Mouse (Mus musculus) MEL (cell line): ENCODE results near the gene Pla2g1b. TPM values are rescaled to one million over a fixed set of nuclear protein-coding genes. Genes with fewer than 3 reads are reported as not detected.
"Not testable (repeated sequence)": the region's sequence is repeated elsewhere in the genome, so short reads cannot be mapped to it uniquely, and the experiment has no call there.

Experiments
- DNase-seq: peaks from one replicate; pipeline ENCODE4 v3.0.0; 2011; ENCODE audit warnings: low read depth, low spot score
- H3K27ac ChIP-seq: 2 replicates; pipeline ENCODE4 v1.5.1; 2012; ENCODE audit warnings: low read depth, mild to moderate bottlenecking, control low read depth, low read length, moderate library complexity; ENCODE audit not compliant: control insufficient read depth
- H3K27me3 ChIP-seq, 2 experiments: fragments of 150-350 bp in 1 of 2; sonication (generic) in 1 of 2; 2 replicates each; pipeline ENCODE4 v1.6.1; 2012; ENCODE audit warnings: low read length in 2 of 2, mild to moderate bottlenecking in 2 of 2, improper control_type of control experiment in 1 of 2, moderate library complexity in 1 of 2; ENCODE audit not compliant: insufficient read depth in 2 of 2, control insufficient read depth in 1 of 2
- H3K36me3 ChIP-seq, 2 experiments: 2 replicates each; pipeline ENCODE4 v1.6.1; 2012 to 2014; ENCODE audit warnings: low read length in 2 of 2, improper control_type of control experiment in 1 of 2, inconsistent platforms in 1 of 2, mild to moderate bottlenecking in 1 of 2; ENCODE audit not compliant: insufficient read depth in 2 of 2, control insufficient read depth in 1 of 2
- H3K4me1 ChIP-seq, 2 experiments: fragments of 150-350 bp in 1 of 2; sonication (generic) in 1 of 2; 2 replicates each; pipeline ENCODE4 v1.6.1; 2012; ENCODE audit warnings: low read length in 2 of 2, improper control_type of control experiment in 1 of 2, mild to moderate bottlenecking in 1 of 2; ENCODE audit not compliant: insufficient read depth in 2 of 2, control insufficient read depth in 1 of 2
- H3K4me3 ChIP-seq, 2 experiments: fragments of 150-350 bp in 1 of 2; sonication (generic) in 1 of 2; 2 replicates each; pipeline ENCODE4 v1.5.1; 2012; ENCODE audit warnings: low read depth in 2 of 2, low read length in 2 of 2, mild to moderate bottlenecking in 2 of 2, moderate library complexity in 2 of 2, control low read depth in 1 of 2, improper control_type of control experiment in 1 of 2; ENCODE audit not compliant: control insufficient read depth in 1 of 2, insufficient read depth in 1 of 2
- H3K79me2 ChIP-seq: 2 replicates; pipeline ENCODE4 v1.6.1; 2012; ENCODE audit warnings: mild to moderate bottlenecking, low read length, moderate library complexity; ENCODE audit not compliant: control insufficient read depth, poor library complexity, insufficient read depth
- H3K9ac ChIP-seq: 2 replicates; pipeline ENCODE4 v1.6.1; 2012; ENCODE audit warnings: low read depth, mild to moderate bottlenecking, control low read depth, low read length, moderate library complexity; ENCODE audit not compliant: control insufficient read depth, poor library complexity, severe bottlenecking
- H3K9me3 ChIP-seq: fragments of 150-350 bp; sonication (generic); replicated peaks from 2 replicates; pipeline ENCODE4 v1.6.1; 2012; ENCODE audit warnings: mild to moderate bottlenecking, low read length, improper control_type of control experiment, moderate library complexity; ENCODE audit not compliant: insufficient read depth
- CTCF ChIP-seq, 3 experiments: IDR thresholded peaks in 2 of 3; conservative IDR thresholded peaks in 1 of 3; 2 replicates each; pipeline ENCODE4 v1.5.1; 2011 to 2012; ENCODE audit warnings: low read length in 3 of 3, low read depth in 2 of 3, mild to moderate bottlenecking in 2 of 3, improper control_type of control experiment in 1 of 3, inconsistent platforms in 1 of 3, mixed read lengths in 1 of 3, moderate library complexity in 1 of 3; ENCODE audit not compliant: control insufficient read depth in 1 of 3, insufficient read depth in 1 of 3, poor library complexity in 1 of 3, severe bottlenecking in 1 of 3
- ETS1 ChIP-seq: IDR thresholded peaks from 2 replicates; pipeline ENCODE4 v1.6.1; 2012; ENCODE audit warnings: low read depth, mild to moderate bottlenecking, inconsistent platforms, low read length, improper control_type of control experiment, moderate library complexity
- GABPA ChIP-seq: IDR thresholded peaks from 2 replicates; pipeline ENCODE4 v1.6.1; 2012; ENCODE audit warnings: low read depth, mild to moderate bottlenecking, inconsistent platforms, low read length, improper control_type of control experiment, moderate library complexity
- HCFC1 ChIP-seq: IDR thresholded peaks from 2 replicates; pipeline ENCODE4 v1.6.1; 2012; ENCODE audit warnings: low read depth, mild to moderate bottlenecking, inconsistent platforms, low read length, improper control_type of control experiment, moderate library complexity
- MAFK ChIP-seq: IDR thresholded peaks from 2 replicates; pipeline ENCODE4 v1.6.1; 2011; ENCODE audit warnings: low read depth, mild to moderate bottlenecking, low read length, improper control_type of control experiment, borderline replicate concordance
- MYC ChIP-seq: IDR thresholded peaks from 2 replicates; pipeline ENCODE4 v1.6.1; 2011; ENCODE audit warnings: low read depth, mild to moderate bottlenecking, low read length, improper control_type of control experiment, moderate library complexity
- POLR2A ChIP-seq, 2 experiments: IDR thresholded peaks; 2 replicates each; pipeline ENCODE4 v1.6.1; 2011 to 2012; ENCODE audit warnings: low read length in 2 of 2, mild to moderate bottlenecking in 2 of 2, control low read depth in 1 of 2, improper control_type of control experiment in 1 of 2, low read depth in 1 of 2, moderate library complexity in 1 of 2; ENCODE audit not compliant: control insufficient read depth in 1 of 2, insufficient read depth in 1 of 2, poor library complexity in 1 of 2
- RAD21 ChIP-seq: IDR thresholded peaks from 2 replicates; pipeline ENCODE4 v1.6.1; 2011; ENCODE audit warnings: mild to moderate bottlenecking, low read depth, low read length, improper control_type of control experiment
- SIN3A ChIP-seq: IDR thresholded peaks from 2 replicates; pipeline ENCODE4 v1.6.1; 2012; ENCODE audit warnings: low read length, improper control_type of control experiment, inconsistent platforms
- SMC3 ChIP-seq: IDR thresholded peaks from 2 replicates; pipeline ENCODE4 v1.6.1; 2011; ENCODE audit warnings: low read depth, low read length, improper control_type of control experiment
- TAL1 ChIP-seq: IDR thresholded peaks from 2 replicates; pipeline ENCODE4 v1.6.1; 2012; ENCODE audit warnings: mild to moderate bottlenecking, inconsistent platforms, low read length, moderate library complexity, mixed read lengths
- TCF12 ChIP-seq: IDR thresholded peaks from 2 replicates; pipeline ENCODE4 v1.6.1; 2014; ENCODE audit warnings: low read depth, mild to moderate bottlenecking, inconsistent platforms, low read length, improper control_type of control experiment, moderate library complexity
- ZC3H11A ChIP-seq: IDR thresholded peaks from 2 replicates; pipeline ENCODE4 v1.6.1; 2012; ENCODE audit warnings: low read depth, mild to moderate bottlenecking, inconsistent platforms, low read length, improper control_type of control experiment
- ZMIZ1 ChIP-seq: IDR thresholded peaks from 2 replicates; pipeline ENCODE4 v1.6.1; 2012; ENCODE audit warnings: low read depth, mild to moderate bottlenecking, inconsistent platforms, low read length, improper control_type of control experiment, moderate library complexity
- ZNF384 ChIP-seq: IDR thresholded peaks from 2 replicates; pipeline ENCODE4 v1.6.1; 2012; ENCODE audit warnings: low read depth, mild to moderate bottlenecking, inconsistent platforms, low read length, improper control_type of control experiment
- polyA plus RNA-seq, 2 experiments: library from polyadenylated mRNA; stranded (reverse) in 1 of 2; unstranded in 1 of 2; fragments of >175 nt in 1 of 2; fragments of >200 nt in 1 of 2; gene quantifications; 2 replicates each; pipeline versions ENCODE4 v1.2.1 to v1.2.4; 2012; ENCODE audit warnings: low replicate concordance in 2 of 2, low read depth in 1 of 2; ENCODE audit not compliant: insufficient read length in 2 of 2, insufficient read depth in 1 of 2, missing spikeins in 1 of 2
- total RNA-seq: library from RNA; depleted of rRNA; stranded (reverse); fragments of 300-350 nt; gene quantifications from 2 replicates; pipeline ENCODE4 v1.2.3, GENCODE M21; 2012

Pla2g1b gene
- total and polyA plus RNA-seq, 3 experiments: 0.58 to 6.6 TPM; not detected in 1

- Histone ChIP-seq H3K9me3 (no peaks in the 10 kb centered on the region), H3K79me2 (no peaks in the 10 kb centered on the region), H3K9ac (no peak overlapping the region), H3K4me1 (no peaks in the 10 kb centered on the region), H3K27me3 (no peaks in the 10 kb centered on the region), H3K4me3 (no peak overlapping the region), H3K36me3 (no peaks in the 10 kb centered on the region), H3K27ac (no peak overlapping the region)
- peak; percentile 77 for DNase-seq
- TF ChIP-seq ZNF384: no peak
- TF ChIP-seq TAL1: no peak
- TF ChIP-seq POLR2A (IDR thresholded peaks at IDR 0.05; ENCODE audit: control insufficient read depth in 1 of 2, insufficient read depth in 1 of 2, low read depth in 1 of 2, low read length in 2 of 2, poor library complexity in 1 of 2): no peak
- TF ChIP-seq MYC: no peak
- TF ChIP-seq ETS1: no peak
- peak; percentile 83 for TF ChIP-seq SMC3
- TF ChIP-seq TCF12: no peak
- peak; percentile 72 for TF ChIP-seq ZC3H11A
- no peak for TF ChIP-seq HCFC1
- TF ChIP-seq MAFK: no peak
- TF ChIP-seq GABPA: no peak
- 0 out of 2 replicates have a peak, but pooled peaks have one; percentile 26 for TF ChIP-seq SIN3A
- TF ChIP-seq ZMIZ1: no peak
- TF ChIP-seq RAD21: peak; percentile 85
- TF ChIP-seq CTCF (IDR thresholded peaks at IDR 0.05 in 2 of 3, conservative IDR thresholded peaks at IDR 0.05 in 1 of 3; ENCODE audit: control insufficient read depth in 1 of 3, insufficient read depth in 1 of 3, low read depth in 2 of 3, low read length in 3 of 3, poor library complexity in 1 of 3, severe bottlenecking in 1 of 3): peak; percentile 86 to 92 (median 91)
Observed at GRCm38 (mm10) chr5:115441205-115441849, 24.7 kb upstream of the Pla2g1b start.

GRCm38 (mm10) chr5:115442663-115443062, 23.4 kb upstream of the Pla2g1b start:
- TF ChIP-seq SMC3 (peak; percentile 69), CTCF (IDR thresholded peaks at IDR 0.05 in 2 of 3, conservative IDR thresholded peaks at IDR 0.05 in 1 of 3; ENCODE audit: control insufficient read depth in 1 of 3, insufficient read depth in 1 of 3, low read depth in 2 of 3, low read length in 3 of 3, poor library complexity in 1 of 3, severe bottlenecking in 1 of 3) (peak; percentile 68 to 75 (median 72)), ZC3H11A (peak; percentile 62), SIN3A (peak; percentile 27; the same call in 1 of the 2 replicates), RAD21 (peak; percentile 68)
- TF ChIP-seq, all 39 proteins: peak for 5; not testable (repeated sequence) for 34
- H3K4me3 ChIP-seq, H3K4me1 ChIP-seq, H3K9ac ChIP-seq, H3K79me2 ChIP-seq, H3K9me3 ChIP-seq, H3K27me3 ChIP-seq, H3K36me3 ChIP-seq, H3K27ac ChIP-seq: not testable (repeated sequence)
- peak; percentile 59 for DNase-seq
